Mouse (Mus musculus) inflammation-experienced regulatory T-cells (primary cell): ENCODE measurements around the gene Sat1. TPM values are rescaled to one million over a fixed set of nuclear protein-coding genes. Genes with fewer than 3 reads are reported as not detected.

Experiments
- polyA plus RNA-seq, 2 experiments: library from polyadenylated mRNA; unstranded; fragments of 100-300 nt; shearing (Covaris generic); gene quantifications; one replicate each; pipeline ENCODE4 v1.2.1; 2017

Gene Sat1
- 100 to 1,000 TPM; 259 to 331 TPM for polyA plus RNA-seq

GRCm38 (mm10) chrX:155216271-155216670 lies at the start of gene Sat1:
Gene Sat1 (minus strand): TSS chrX:155216449.

GRCm38 (mm10) chrX:155262235-155262914 lies 46.1 kb upstream of the Sat1 start, which contains the start of gene Acot9:
Gene Acot9 (plus strand): TSS chrX:155262443.

Other genes starting within 250 kb of the Sat1 start
- not detected for gene Magea8, start 220.6 kb downstream of the Sat1 start, polyA plus RNA-seq
- gene Magea5, start 153.3 kb downstream of the Sat1 start, polyA plus RNA-seq, result not detected
- gene Magea1, start 126.7 kb downstream of the Sat1 start, polyA plus RNA-seq, result under 1 TPM in 1 of 2 experiments, not detected in 1; 0.24 TPM
- not detected for gene Magea2, start 122.8 kb downstream of the Sat1 start, polyA plus RNA-seq
- not detected for gene Cldn34b2, start 88.0 kb downstream of the Sat1 start, polyA plus RNA-seq
- gene Acot9, start 46.0 kb upstream of the Sat1 start, polyA plus RNA-seq, result 10 to 100 TPM; 67.8 to 98.0 TPM
- gene Prdx4, start 124.3 kb upstream of the Sat1 start, polyA plus RNA-seq, result 10 to 100 TPM; 39.9 to 45.0 TPM